Mouse (Mus musculus): ENCODE measurements around the gene Pinlyp.
A peak's percentile ranks its signal among the peaks of the same experiment; 100 is the strongest.

The Pinlyp gene

DNA sequence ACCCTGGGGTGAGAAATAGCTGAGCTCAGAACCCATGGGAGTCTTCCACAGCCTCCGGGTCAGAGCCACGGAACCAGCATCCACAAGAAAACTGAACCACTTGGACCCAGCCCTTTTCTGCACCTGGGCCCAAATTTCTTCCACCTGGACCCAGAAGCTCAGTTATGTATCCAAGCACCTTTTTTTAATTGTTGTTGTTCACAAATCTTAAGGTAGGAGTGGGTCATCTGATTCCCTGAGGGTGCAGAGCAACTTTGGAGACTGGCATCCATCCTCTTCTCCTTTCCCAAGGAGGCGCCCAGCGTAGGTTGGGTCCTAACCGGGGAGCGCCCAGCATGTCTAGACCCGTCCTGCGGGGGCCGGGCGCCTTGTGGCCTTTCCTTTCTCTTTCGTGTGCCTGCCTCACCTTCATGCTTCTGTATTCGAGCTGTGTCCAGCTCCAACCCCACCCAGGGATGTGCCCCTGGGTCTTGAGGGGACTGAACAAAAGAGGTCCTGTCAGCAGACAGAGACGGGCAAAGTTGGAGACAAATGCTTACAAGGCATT, at the start of gene Pinlyp, which contains the start of gene Xrcc1:
Pinlyp (minus strand) TSS at position 51 of the 547 bp plus-strand sequence.
Xrcc1 (plus strand) TSS at position 222 of the 547 bp plus-strand sequence.
- Histone ChIP-seq H3K27me3 (ENCODE audit: control insufficient read depth, insufficient read depth, low read length, poor library complexity, severe bottlenecking) (no peaks in the 10 kb centered on the region), H3K36me3 (ENCODE audit: control insufficient read depth, insufficient read depth, low read length, poor library complexity, severe bottlenecking) (no peaks in the 10 kb centered on the region; the same call in 1 of the 2 replicates)
- DNase-seq (ENCODE audit: low read depth, low spot score) = no peak

DNA sequence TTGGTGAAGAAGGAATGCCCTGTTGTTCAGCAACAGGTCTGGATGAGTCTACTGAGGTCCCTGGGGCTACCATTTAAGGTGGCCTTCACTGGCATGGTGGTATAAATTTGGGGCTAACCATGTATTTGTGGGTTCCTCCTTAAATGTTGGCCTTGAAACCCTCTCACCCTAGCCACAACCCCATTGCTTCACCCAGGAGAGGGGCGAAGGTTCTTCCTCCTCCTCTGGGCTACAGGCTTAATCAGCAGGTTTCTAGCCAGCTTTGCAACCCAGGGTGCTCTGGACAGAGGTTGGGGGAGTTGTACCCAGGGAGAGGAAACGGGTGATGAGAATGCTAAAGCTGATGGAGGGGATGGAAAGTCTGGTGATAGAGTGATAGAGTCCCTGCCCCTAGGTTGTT, 49.5 kb upstream of the Pinlyp start:
- Histone ChIP-seq H3K27me3 (ENCODE audit: control insufficient read depth, insufficient read depth, low read length, poor library complexity, severe bottlenecking) (no peaks in the 10 kb centered on the region), H3K36me3 (ENCODE audit: control insufficient read depth, insufficient read depth, low read length, poor library complexity, severe bottlenecking) (no peaks in the 10 kb centered on the region; the same call in 1 of the 2 replicates)
- DNase-seq (ENCODE audit: low read depth, low spot score) = no peak

DNA sequence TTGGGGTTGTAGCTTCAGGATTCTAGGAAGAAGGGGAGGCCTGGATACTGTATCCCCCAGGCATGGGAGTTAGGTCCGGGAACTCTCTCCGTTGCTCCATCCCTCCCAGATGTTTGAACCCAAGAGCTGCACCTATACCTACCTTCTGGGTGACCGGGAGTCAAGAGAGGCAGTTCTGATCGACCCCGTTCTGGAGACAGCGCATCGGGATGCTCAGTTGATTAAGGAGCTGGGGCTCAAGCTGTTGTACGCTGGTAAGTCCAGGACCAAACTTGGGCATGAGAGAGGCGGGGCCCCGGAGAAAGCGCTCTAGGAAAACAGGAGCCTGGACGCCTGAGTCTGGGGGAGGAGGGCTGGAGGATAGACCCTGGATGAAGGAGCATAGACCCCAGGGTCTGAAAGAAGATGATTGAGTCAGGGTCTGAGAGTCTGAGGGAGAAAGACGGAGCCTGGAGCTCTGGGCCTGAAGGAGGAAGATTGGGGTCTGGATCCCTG, 48.4 kb upstream of the Pinlyp start:
- Histone ChIP-seq H3K27me3 (ENCODE audit: control insufficient read depth, insufficient read depth, low read length, poor library complexity, severe bottlenecking) (no peaks in the 10 kb centered on the region), H3K36me3 (ENCODE audit: control insufficient read depth, insufficient read depth, low read length, poor library complexity, severe bottlenecking) (no peaks in the 10 kb centered on the region; the same call in 1 of the 2 replicates)
- DNase-seq (ENCODE audit: low read depth, low spot score) = no peak

DNA sequence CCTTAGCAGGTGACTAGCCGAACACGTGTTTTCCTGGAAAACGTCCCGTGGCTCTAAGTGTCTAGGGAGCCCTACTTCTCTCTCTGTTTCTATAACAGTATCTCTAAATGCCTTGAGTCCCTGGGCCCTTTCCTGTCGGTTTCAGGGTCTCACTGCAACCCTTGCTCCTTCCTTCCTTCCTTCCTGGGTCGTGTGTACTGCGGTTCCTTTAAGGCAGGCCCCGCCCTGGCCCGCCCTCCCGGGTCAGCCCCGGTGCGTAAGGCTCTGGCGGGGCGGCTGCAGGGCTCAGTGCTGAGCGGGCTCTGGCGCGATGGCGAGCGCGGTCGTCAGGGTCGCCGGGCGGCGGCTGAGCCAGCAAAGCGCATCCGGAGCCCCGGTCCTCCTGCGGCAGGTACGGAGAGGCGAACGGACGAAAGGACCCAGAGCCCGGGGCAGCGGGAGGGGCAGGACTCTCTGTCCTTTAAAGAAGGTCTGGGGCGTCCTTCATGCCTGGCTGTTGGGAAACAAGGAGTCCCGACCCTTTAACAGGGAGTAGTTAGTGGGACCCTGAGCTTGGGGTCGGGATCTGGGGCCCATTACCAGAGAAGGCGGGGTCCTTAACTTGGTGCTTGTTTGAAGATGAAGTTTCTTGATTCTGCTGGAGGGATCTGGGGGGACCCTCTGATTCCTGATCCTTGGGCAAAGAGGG, 47.8 kb upstream of the Pinlyp start:
- H3K36me3 ChIP-seq (ENCODE audit: control insufficient read depth, insufficient read depth, low read length, poor library complexity, severe bottlenecking) = no peaks in the 10 kb centered on the region
- H3K27me3 ChIP-seq (ENCODE audit: control insufficient read depth, insufficient read depth, low read length, poor library complexity, severe bottlenecking) = no peaks in the 10 kb centered on the region
- DNase-seq (ENCODE audit: low read depth, low spot score) = peak; percentile 74

DNA sequence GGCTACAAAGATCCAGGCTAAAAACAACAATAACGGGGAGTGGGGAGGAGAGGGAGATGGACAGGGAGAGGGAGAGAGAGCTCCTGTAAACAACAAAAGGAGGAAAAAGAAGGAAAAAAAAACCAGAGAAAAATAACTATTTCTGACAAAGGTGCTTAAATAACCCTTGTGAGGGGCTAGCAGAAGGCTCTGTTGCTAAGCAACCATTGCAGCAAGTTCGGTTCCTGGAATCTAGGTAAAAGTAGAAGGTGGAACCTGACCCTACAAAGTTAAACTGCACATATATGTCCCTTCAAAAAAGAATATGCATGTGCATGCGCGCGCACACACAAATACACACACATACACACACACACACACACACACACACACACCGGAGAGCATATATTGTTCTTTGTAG, 46.9 kb upstream of the Pinlyp start:
- Histone ChIP-seq H3K27me3 (ENCODE audit: control insufficient read depth, insufficient read depth, low read length, poor library complexity, severe bottlenecking) (no peaks in the 10 kb centered on the region), H3K36me3 (ENCODE audit: control insufficient read depth, insufficient read depth, low read length, poor library complexity, severe bottlenecking) (no peaks in the 10 kb centered on the region)
- DNase-seq (ENCODE audit: low read depth, low spot score) = no peak

DNA sequence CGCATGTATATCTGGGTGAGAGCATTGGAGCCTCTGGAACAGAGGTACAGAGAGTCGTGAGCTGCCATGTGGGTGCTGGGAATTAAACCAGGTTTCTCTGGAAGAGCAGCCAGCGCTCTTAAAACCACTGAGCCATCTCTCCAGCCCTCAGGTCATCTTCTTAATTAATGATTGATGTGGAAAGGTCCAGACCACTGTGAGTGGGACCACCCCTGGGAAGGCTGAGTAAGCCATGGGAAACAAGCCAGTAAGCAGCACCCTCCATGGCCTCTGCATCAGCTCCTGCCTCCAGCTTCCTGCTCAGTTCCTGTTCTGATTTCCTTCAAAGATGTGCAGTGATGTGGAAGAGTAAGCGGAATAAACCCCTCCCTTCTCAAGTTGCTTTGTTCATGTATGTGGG, 46.2 kb upstream of the Pinlyp start:
- no peaks in the 10 kb centered on the region for H3K27me3 ChIP-seq (ENCODE audit: control insufficient read depth, insufficient read depth, low read length, poor library complexity, severe bottlenecking)
- DNase-seq (ENCODE audit: low read depth, low spot score) = no peak
- no peaks in the 10 kb centered on the region for H3K36me3 ChIP-seq (ENCODE audit: control insufficient read depth, insufficient read depth, low read length, poor library complexity, severe bottlenecking)

DNA sequence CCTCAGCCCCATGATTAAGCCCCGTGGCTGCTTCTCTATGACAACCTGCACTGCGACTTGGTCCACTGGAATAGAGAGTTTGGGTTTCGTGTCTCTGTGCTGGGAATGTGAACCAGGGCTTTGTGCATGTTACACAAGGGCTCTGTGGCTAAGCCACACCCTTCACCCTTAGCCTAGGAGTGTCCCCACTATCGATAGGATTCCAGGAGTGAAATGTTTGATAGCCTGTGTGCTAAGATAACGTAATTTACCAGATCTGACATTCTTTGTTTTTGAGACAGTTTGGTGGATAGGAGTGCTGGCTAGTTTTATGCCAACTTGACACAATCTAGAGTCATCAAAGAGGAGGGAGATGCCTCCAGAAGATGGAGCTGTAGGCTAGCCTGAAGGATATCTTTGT, 45.8 kb upstream of the Pinlyp start:
- H3K36me3 ChIP-seq (ENCODE audit: control insufficient read depth, insufficient read depth, low read length, poor library complexity, severe bottlenecking) = no peaks in the 10 kb centered on the region
- no peak for DNase-seq (ENCODE audit: low read depth, low spot score)

DNA sequence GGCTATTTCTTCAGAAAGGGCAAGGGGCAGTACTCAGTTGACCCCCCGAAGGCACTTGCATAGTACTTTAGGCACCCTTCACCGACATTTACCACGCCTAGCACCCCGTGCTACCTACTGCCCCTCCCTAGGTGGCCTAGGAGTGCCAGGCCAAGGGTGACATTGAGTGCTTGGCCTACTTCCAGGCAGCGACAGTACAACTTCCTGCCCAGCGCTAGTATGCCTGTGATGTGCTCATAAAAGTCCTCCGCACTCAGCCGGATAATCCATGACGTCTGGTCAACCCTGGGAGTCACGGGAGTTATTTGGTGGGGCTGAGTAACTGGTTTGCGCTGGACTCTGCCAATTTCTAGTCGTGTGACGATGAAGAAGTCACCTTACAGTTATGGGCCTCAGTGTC, 42.4 kb upstream of the Pinlyp start:
- H3K36me3 ChIP-seq (ENCODE audit: control insufficient read depth, insufficient read depth, low read length, poor library complexity, severe bottlenecking) = no peaks in the 10 kb centered on the region
- H3K27me3 ChIP-seq (ENCODE audit: control insufficient read depth, insufficient read depth, low read length, poor library complexity, severe bottlenecking) = no peaks in the 10 kb centered on the region
- DNase-seq (ENCODE audit: low read depth, low spot score) = peak; percentile 34

More for the DNA sequence above, 45.8 kb upstream of the Pinlyp start:
- H3K27me3 ChIP-seq (ENCODE audit: control insufficient read depth, insufficient read depth, low read length, poor library complexity, severe bottlenecking) = no peaks in the 10 kb centered on the region

DNA sequence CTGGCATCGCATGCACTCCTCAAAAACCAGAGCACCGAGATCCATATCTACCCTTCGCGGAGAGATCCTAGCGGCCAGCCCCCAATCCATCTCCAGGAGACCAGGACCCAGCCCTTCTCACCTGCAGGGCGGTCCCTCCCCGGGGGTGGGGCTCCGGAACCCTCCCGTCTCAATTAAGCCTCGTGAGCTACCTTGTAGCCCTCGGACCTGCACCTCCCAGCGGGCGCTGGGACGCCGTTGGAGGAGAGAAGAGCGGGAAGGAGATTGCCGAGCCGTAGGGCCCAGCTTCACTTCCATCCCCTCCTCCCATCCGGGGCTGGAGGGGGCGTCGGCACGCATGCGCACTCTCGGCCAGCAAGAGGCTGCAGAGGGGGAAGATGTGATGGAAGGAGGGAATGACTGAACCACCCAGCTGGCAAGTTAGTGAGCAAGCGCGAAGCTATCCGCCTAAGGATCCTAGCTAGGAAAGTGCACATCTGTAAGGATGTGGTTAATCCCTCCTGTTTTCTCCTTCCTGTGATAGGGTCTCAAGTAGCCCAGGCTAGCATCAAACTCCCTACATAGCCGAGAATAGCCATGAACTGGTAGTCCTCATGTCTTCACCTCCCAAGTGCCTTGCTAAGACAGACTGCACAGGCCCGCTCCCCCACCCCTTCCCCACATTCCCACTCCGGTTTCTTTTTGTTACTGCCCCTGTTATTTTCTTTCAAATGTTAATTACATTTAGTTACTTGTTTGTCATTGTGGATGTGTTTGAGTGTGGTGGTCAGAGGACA, 41.6 kb upstream of the Pinlyp start, which contains the start of the genes Ethe1 and Zfp575:
Ethe1 (plus strand) TSS at position 214 of the 776 bp plus-strand sequence.
Zfp575 (minus strand) TSS at position 312 of the 776 bp plus-strand sequence.
- no peaks in the 10 kb centered on the region for H3K27me3 ChIP-seq (ENCODE audit: control insufficient read depth, insufficient read depth, low read length, poor library complexity, severe bottlenecking)
- H3K36me3 ChIP-seq (ENCODE audit: control insufficient read depth, insufficient read depth, low read length, poor library complexity, severe bottlenecking) = no peaks in the 10 kb centered on the region
- peak; percentile 41 for DNase-seq (ENCODE audit: low read depth, low spot score)

DNA sequence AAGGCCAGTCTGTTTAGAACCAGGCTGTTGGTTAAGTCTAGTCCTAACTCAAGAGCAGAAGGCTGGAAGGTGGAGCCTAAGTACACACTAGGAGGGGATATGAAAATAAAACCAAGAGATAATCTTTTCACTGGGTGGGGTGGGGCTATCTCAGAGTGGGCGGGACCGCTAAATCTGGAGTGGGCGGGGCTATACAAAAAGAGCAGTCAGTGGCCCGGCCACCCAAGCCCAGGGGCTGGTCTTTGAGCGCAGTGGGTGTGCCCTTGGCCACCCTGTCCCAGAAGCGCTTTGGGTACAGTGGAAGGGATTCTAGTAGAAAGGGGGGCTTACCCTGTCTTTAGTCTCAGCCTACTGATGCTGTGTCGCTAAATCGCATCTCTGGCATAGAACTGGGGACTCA, 40.9 kb upstream of the Pinlyp start:
- no peaks in the 10 kb centered on the region for H3K36me3 ChIP-seq (ENCODE audit: control insufficient read depth, insufficient read depth, low read length, poor library complexity, severe bottlenecking)
- H3K27me3 ChIP-seq (ENCODE audit: control insufficient read depth, insufficient read depth, low read length, poor library complexity, severe bottlenecking) = no peaks in the 10 kb centered on the region
- peak; percentile 53 for DNase-seq (ENCODE audit: low read depth, low spot score)

DNA sequence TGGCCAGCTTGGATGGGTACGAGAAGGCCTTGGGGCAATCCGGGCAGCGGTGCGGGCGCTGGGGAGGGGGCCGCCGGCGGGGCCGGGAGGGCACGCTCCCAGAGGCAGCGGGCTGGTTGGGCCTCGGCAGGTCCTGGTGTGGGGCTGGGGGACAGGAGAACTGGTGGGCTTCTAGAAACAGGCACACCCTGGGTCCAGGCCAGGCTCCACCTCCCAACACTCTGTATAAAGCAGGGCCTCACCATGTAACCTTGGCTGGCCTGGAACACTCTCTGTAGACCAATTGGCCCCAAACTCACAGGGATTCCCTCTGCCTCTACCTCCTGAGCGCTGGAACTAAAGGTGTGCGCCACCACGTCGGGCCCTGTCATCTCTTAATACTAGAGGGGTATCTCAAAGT, 40.1 kb upstream of the Pinlyp start:
- H3K36me3 ChIP-seq (ENCODE audit: control insufficient read depth, insufficient read depth, low read length, poor library complexity, severe bottlenecking) = no peaks in the 10 kb centered on the region
- DNase-seq (ENCODE audit: low read depth, low spot score) = no peak
- H3K27me3 ChIP-seq (ENCODE audit: control insufficient read depth, insufficient read depth, low read length, poor library complexity, severe bottlenecking) = no peaks in the 10 kb centered on the region

DNA sequence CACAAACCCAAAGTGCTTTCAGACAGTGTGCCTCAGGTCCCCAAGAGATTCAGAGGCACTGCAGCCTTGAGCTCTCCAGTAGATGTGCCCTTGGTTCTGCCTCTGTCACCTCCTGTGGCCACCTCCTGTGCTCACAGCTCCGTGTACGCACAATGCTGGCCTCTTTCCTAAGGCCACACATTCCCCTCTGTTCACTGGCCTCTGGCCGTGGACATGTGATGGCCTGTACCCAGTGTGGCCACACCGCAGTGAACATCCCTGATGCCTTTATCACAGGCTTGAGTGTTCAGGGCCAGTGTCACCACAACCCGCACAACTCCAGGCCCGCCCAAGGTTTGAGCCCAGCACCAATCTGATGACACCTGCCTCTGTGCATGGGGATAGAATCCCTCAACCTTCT, 39.0 kb upstream of the Pinlyp start:
- no peak for DNase-seq (ENCODE audit: low read depth, low spot score)
- H3K27me3 ChIP-seq (ENCODE audit: control insufficient read depth, insufficient read depth, low read length, poor library complexity, severe bottlenecking) = no peaks in the 10 kb centered on the region

DNA sequence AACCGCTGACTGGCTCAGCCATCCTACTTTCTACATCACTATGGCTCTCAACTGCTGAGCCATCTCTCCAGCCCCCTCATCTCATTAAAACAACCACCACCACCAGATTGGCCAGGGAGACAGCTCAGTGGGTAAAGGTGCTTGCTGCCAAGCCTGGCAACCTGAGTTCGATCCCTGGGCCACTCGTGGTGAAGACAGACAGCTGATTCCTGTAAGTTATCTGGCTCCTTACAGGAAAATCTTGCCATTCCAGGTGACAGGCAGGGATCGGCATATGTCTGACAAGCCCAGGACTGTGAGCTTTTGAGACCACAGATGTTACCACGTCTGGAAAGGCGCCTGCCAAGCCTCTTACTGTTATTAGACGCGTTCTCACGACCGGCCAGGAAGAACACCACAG, 31.9 kb upstream of the Pinlyp start:
- DNase-seq (ENCODE audit: low read depth, low spot score) = no peak
- no peaks in the 10 kb centered on the region for H3K27me3 ChIP-seq (ENCODE audit: control insufficient read depth, insufficient read depth, low read length, poor library complexity, severe bottlenecking)

More for the DNA sequence above, 39.0 kb upstream of the Pinlyp start:
- no peaks in the 10 kb centered on the region for H3K36me3 ChIP-seq (ENCODE audit: control insufficient read depth, insufficient read depth, low read length, poor library complexity, severe bottlenecking)

DNA sequence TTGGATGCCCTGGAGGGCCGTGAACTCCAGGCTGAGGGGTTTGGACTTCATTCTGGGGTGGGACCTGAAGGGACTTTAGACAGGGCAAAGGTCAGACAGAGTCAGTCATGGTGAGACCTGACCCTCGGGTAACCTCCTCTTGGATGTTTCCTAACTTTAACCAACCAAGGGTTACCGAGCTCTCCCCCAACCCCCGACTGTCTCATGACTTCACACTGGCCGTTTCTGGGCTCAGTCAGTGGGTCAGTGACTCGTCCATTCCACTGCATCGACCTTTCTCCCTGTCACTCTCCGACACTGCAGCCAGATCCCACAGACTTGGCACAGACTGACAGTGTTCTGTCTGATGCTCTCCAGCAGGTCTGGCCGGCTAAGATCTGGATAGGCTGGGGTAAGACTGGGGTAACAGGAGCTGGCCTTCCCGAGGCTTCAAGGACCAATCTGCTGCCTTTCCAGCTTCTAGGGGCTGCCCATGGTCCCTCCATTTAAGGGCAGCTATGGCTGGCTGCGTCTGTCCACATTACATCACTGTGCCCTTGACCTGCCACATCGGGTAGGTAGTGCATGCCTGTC, 28.4 kb upstream of the Pinlyp start:
- H3K36me3 ChIP-seq (ENCODE audit: control insufficient read depth, insufficient read depth, low read length, poor library complexity, severe bottlenecking) = no peaks in the 10 kb centered on the region
- no peaks in the 10 kb centered on the region for H3K27me3 ChIP-seq (ENCODE audit: control insufficient read depth, insufficient read depth, low read length, poor library complexity, severe bottlenecking)
- no peak for DNase-seq (ENCODE audit: low read depth, low spot score)

More for the DNA sequence above, 31.9 kb upstream of the Pinlyp start:
- no peaks in the 10 kb centered on the region for H3K36me3 ChIP-seq (ENCODE audit: control insufficient read depth, insufficient read depth, low read length, poor library complexity, severe bottlenecking)

All from splenic B cell, adult 2 months (primary cell).